Mouse (Mus musculus) forebrain, embryonic 13.5 days (tissue): Measurements from ENCODE around the gene Cmss1. TPM values are rescaled to one million over a fixed set of nuclear protein-coding genes. Genes with fewer than 3 reads are reported as not detected.

Source experiments
- ATAC-seq: fragments of 200-750 bp; cut with Nextera tagmentation; 2 replicates; pipeline ENCODE4 v1.8.0; 2017
- H3K27ac ChIP-seq: fragments of 300-500 bp; sonication (generic); 2 replicates; pipeline ENCODE4 v1.5.1; 2015; ENCODE audit warnings: inconsistent platforms, mild to moderate bottlenecking, moderate library complexity
- H3K27me3 ChIP-seq: fragments of 300-500 bp; sonication (generic); 2 replicates; pipeline ENCODE4 v1.6.1; 2015; ENCODE audit warnings: mild to moderate bottlenecking, inconsistent platforms
- H3K36me3 ChIP-seq: fragments of 300-500 bp; sonication (generic); 2 replicates; pipeline ENCODE4 v1.6.1; 2015; ENCODE audit warnings: mild to moderate bottlenecking, inconsistent platforms; ENCODE audit not compliant: poor library complexity, severe bottlenecking
- H3K4me1 ChIP-seq: fragments of 300-500 bp; sonication (generic); 2 replicates; pipeline ENCODE4 v1.6.1; 2015; ENCODE audit warnings: inconsistent platforms
- H3K4me2 ChIP-seq: fragments of 300-500 bp; sonication (generic); 2 replicates; pipeline ENCODE4 v1.6.1; 2015; ENCODE audit warnings: inconsistent platforms, mild to moderate bottlenecking, moderate library complexity
- H3K4me3 ChIP-seq: fragments of 300-500 bp; sonication (generic); 2 replicates; pipeline ENCODE4 v1.5.1; 2015; ENCODE audit warnings: mild to moderate bottlenecking, inconsistent platforms
- H3K9ac ChIP-seq: fragments of 300-500 bp; sonication (generic); 2 replicates; pipeline ENCODE4 v1.6.1; 2015; ENCODE audit warnings: mild to moderate bottlenecking, inconsistent platforms
- H3K9me3 ChIP-seq: fragments of 300-500 bp; sonication (generic); replicated peaks from 2 replicates; pipeline ENCODE4 v1.6.1; 2016; ENCODE audit warnings: inconsistent platforms
- WGBS: fragments of 180-500 bp; shearing (Covaris S2); methylation state at CpG from one replicate; pipeline ENCODE4 v1.1.7; 2015; 5-methylcytosine and 5-hydroxymethylcytosine counted together
- polyA plus RNA-seq: library from polyadenylated mRNA; unstranded; fragments of >200 nt; fragmentation: Nextera tagmentation; extraction: Ambion mirVana; gene quantifications from 2 replicates; pipeline ENCODE4 v1.2.1, GENCODE M21; 2015

The Cmss1 gene
- polyA plus RNA-seq, 1 experiment from 2014 or later, result 45.2 TPM

DNA sequence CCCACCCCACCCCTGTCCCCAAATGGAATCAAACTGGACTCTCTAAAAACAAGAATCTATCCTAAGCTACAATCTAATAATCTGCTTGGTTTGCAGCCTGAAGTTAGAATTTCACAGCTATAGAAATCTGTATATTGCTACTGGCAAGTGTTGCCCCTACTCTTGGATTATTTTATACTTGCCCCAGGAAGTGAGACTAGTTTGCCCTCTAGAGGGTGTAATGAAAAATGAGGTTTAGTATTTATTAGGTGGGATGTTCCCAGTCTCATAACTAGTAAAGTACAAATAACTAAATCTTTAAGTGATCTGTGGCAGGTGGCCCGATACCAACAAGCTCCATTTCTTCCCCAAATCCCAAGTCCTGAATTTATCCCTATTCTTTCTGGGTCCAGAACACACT, 29.1 kb downstream of the Cmss1 start:
- ATAC-seq, result no peak
- Histone ChIP-seq H3K4me3 (no peak overlapping the region), H3K4me2 (no peak overlapping the region), H3K4me1 (peaks cover 6% of the 10 kb centered on the region; the same call in 1 of the 2 replicates), H3K36me3 (no peaks in the 10 kb centered on the region), H3K27ac (no peak overlapping the region), H3K9ac (no peak overlapping the region), H3K9me3 (no peaks in the 10 kb centered on the region), H3K27me3 (no peaks in the 10 kb centered on the region)
- WGBS, result 95% methylated on average over 1 of the region's 1 CpGs

DNA sequence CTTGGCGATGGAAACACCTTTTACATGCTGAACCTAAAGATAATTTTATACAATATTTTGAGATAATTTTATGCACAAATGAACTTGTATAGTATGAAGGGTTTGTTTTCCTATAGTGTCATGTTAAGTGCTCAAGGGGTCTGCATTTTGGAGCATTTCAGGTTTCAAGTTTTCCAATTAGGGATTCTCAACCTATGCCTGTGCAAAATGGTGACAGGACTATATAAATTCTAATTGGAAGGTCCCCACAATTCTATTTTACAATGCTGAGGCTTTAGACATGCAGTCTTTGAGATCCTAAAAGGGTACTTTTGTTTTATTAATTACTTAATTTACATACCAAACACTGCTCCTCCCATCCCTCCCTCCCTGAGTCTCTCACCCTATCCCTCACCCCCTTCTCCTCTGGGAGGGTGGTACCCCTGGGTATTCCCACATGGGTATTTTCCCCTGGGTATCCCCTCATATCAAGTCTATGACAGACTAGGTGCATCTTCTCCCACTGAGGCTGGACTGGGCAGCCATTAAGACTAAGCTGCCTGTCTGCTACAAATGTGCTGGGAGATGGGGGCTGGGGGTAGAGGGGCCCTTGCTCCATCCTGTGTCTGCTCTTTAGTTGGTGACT, 30.8 kb downstream of the Cmss1 start:
- Histone ChIP-seq H3K4me2 (no peak overlapping the region), H3K27me3 (no peaks in the 10 kb centered on the region), H3K36me3 (no peaks in the 10 kb centered on the region), H3K4me1 (peaks cover 6% of the 10 kb centered on the region; the same call in 1 of the 2 replicates), H3K4me3 (no peak overlapping the region), H3K9ac (no peak overlapping the region), H3K27ac (no peak overlapping the region), H3K9me3 (no peaks in the 10 kb centered on the region)
- ATAC-seq, result peak; percentile 70; the same call in 1 of the 2 replicates
- WGBS, result 61% methylated on average over 1 of the region's 1 CpGs

DNA sequence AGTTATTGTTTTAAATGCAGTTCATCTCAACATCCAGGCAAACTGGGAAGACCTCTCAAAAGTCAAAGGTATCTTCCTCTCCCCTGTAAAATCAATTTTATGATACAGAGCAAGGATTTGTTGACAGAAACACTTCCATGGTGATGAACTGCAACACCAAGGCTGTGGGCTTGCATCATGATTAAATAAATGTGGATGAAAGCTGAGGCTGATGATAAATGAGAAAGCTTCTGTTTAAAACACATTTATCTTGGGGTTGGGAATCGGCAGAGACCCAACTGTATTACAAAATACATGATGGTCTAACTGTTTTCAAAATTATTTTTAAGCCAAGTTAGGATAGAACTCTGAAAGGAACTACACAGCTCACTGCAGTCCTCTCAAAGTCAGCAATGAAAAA, 32.8 kb downstream of the Cmss1 start:
- H3K36me3 ChIP-seq, result no peaks in the 10 kb centered on the region
- H3K27ac ChIP-seq, result no peak overlapping the region
- H3K9ac ChIP-seq, result no peak overlapping the region
- no peak overlapping the region for H3K4me2 ChIP-seq
- no peak overlapping the region for H3K4me3 ChIP-seq
- 82% methylated on average over 1 of the region's 1 CpGs for WGBS
- no peak for ATAC-seq
- H3K4me1 ChIP-seq, result peaks cover 6% of the 10 kb centered on the region; the same call in 1 of the 2 replicates
- no peaks in the 10 kb centered on the region for H3K27me3 ChIP-seq
- H3K9me3 ChIP-seq, result no peaks in the 10 kb centered on the region

DNA sequence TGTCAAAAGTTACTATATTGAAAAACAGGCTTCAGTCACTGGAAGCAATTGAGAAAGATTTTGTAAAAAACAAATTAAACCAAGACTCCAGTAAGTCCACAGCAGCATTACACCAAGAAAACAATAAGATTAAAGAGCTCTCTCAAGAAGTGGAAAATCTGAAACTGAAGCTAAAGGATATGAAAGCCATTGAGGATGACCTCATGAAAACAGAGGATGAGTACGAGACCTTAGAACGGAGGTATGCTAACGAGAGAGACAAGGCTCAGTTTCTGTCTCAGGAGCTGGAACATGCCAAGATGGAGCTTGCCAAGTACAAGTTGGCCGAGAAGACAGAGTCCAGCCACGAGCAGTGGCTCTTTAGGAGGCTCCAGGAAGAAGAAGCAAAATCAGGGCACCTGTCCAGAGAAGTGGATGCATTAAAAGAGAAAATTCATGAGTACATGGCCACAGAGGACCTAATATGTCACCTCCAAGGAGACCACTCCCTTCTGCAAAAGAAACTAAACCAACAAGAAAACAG, 35.8 kb downstream of the Cmss1 start:
- ATAC-seq, result no peak
- WGBS, result 80% methylated on average over 5 of the region's 5 CpGs
- no peak overlapping the region for H3K4me2 ChIP-seq
- no peaks in the 10 kb centered on the region for H3K9me3 ChIP-seq
- no peak overlapping the region for H3K9ac ChIP-seq
- H3K4me1 ChIP-seq, result peaks cover 2% of the 10 kb centered on the region; the same call in 1 of the 2 replicates
- H3K27ac ChIP-seq, result no peak overlapping the region
- H3K27me3 ChIP-seq, result no peaks in the 10 kb centered on the region
- H3K4me3 ChIP-seq, result no peak overlapping the region
- no peaks in the 10 kb centered on the region for H3K36me3 ChIP-seq

DNA sequence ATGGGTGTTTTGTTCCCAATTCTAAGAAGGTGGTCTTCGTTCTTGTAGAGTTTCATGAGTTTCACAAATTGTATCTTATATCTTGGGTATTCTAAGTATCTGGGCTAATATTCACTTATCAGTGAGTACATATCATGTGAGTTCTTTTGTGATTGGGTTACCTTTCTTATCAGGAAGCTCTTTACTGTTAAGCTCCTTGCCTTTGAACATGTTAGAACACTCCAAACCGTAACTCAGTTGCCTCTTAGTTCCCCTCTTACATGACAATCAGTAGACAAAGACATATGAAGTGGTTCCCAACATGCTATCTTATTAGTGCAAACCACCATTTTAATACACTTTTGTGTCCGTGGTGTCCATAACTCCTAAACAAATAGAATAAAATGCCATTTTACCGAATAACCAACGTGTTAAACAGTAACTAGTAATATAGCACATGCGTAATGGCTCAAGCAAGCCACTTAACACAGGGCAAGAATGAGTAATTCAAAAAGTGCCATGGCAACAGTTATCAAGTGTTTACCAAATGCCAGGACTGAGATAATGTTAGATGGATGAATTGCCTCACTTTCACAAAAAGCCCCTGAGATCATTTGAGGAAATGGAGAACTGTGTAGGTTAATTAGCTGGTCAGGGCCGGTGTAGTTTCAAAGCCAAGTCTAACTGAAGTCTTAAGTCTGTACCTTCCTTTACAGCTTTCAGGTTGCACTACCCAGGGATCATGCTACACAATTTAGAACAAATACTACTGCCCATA, 37.8 kb downstream of the Cmss1 start:
- ATAC-seq, result no peak
- Histone ChIP-seq H3K4me3 (no peak overlapping the region), H3K4me2 (no peak overlapping the region), H3K9ac (no peak overlapping the region), H3K4me1 (no peaks in the 10 kb centered on the region), H3K27me3 (no peaks in the 10 kb centered on the region), H3K27ac (no peak overlapping the region), H3K9me3 (no peaks in the 10 kb centered on the region), H3K36me3 (no peaks in the 10 kb centered on the region)
- WGBS, result 89% methylated on average over 7 of the region's 7 CpGs

DNA sequence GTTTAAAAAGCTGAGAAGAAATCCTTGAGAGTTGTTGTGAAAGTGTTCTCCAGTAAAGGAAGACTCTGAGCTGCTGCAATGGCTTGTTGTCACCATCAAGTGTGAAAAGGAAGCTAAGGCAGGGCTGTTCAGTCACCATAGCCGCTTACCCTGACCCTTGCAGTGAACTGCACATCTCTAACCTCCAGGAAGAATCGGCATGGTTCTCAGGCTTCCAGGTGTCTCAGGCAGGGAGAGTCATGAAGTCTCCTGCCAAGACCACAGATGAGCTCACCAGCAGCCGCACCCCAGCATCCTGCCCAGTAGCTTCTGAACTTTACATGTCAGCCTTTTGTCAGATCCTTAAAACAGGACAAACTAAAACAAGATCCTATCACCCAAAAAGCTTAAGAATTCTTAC, 40.4 kb downstream of the Cmss1 start:
- Histone ChIP-seq H3K4me1 (no peaks in the 10 kb centered on the region), H3K4me3 (no peak overlapping the region), H3K9me3 (no peaks in the 10 kb centered on the region), H3K9ac (no peak overlapping the region), H3K27ac (no peak overlapping the region), H3K4me2 (no peak overlapping the region), H3K36me3 (no peaks in the 10 kb centered on the region), H3K27me3 (no peaks in the 10 kb centered on the region)
- 90% methylated on average over 3 of the region's 3 CpGs for WGBS
- no peak for ATAC-seq

DNA sequence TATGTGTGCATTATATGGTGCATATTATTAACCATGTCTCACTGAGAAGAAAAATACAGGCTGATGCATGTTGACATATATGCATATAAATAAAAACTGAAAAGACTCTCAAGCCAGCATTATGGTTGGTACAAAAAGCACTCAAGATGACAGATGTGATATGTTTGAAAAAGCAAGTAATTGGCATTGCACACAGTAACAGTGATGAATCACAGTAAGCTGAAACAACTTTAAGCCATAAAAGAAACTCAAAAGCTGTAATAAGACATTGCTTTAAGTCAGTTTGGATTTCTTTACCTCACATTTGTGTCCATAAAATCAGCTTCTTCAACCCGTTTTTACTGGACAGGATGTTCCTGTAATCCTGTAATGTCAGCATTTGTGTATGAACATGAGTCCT, 41.9 kb downstream of the Cmss1 start:
- no peaks in the 10 kb centered on the region for H3K36me3 ChIP-seq
- no peaks in the 10 kb centered on the region for H3K27me3 ChIP-seq
- H3K27ac ChIP-seq, result no peak overlapping the region
- WGBS, result 66% methylated on average over 1 of the region's 1 CpGs
- no peaks in the 10 kb centered on the region for H3K4me1 ChIP-seq
- no peak overlapping the region for H3K4me3 ChIP-seq
- no peak overlapping the region for H3K4me2 ChIP-seq
- ATAC-seq, result no peak
- H3K9me3 ChIP-seq, result no peaks in the 10 kb centered on the region
- H3K9ac ChIP-seq, result no peak overlapping the region

DNA sequence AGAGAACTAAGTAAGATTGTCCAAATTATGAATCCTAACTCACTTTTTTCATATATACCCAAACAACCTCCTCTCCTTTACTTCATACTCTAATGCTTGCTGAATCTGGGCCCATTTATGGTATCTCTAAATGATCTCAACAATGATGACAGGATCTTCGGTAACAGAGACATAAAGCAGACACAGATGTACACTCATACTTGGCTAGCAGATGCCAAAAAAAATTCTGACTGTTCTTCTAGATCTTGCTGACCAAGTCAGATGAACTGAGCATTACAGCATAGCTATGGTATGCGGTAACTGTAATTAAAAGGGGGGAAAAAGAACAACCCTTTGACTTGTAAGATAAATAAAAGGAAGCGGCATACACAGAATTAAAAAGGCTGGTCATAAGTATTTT, 43.2 kb downstream of the Cmss1 start:
- Histone ChIP-seq H3K27ac (no peak overlapping the region), H3K9ac (no peak overlapping the region), H3K9me3 (no peaks in the 10 kb centered on the region), H3K36me3 (no peaks in the 10 kb centered on the region), H3K4me3 (no peak overlapping the region), H3K4me2 (no peak overlapping the region), H3K27me3 (no peaks in the 10 kb centered on the region), H3K4me1 (no peaks in the 10 kb centered on the region)
- no peak for ATAC-seq
- 88% methylated on average over 3 of the region's 3 CpGs for WGBS

DNA sequence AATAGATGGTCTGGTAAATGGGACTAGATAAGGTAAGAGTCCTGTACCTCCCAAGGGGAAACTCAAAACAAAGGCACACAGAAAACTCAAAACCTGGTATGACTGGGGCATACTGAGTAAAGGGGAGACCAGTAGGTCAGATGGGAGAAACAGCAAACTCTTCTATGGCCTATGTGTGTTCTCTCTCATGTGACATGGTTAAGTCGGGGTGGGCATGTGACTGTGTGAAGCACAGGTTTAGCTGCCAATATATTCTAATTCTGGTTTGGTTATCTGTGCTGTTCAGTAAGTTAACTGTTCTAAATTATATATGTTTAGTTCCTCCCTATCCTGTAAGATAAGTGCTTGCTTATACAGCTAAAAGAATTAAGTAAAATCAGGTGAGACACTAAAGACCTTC, 46.5 kb downstream of the Cmss1 start:
- no peaks in the 10 kb centered on the region for H3K4me1 ChIP-seq
- no peak for ATAC-seq
- no peaks in the 10 kb centered on the region for H3K27me3 ChIP-seq
- H3K9ac ChIP-seq, result no peak overlapping the region
- no peaks in the 10 kb centered on the region for H3K36me3 ChIP-seq
- no peak overlapping the region for H3K4me3 ChIP-seq
- no peak overlapping the region for H3K27ac ChIP-seq
- H3K9me3 ChIP-seq, result no peaks in the 10 kb centered on the region
- WGBS, result 96% methylated on average over 1 of the region's 1 CpGs
- H3K4me2 ChIP-seq, result no peak overlapping the region

DNA sequence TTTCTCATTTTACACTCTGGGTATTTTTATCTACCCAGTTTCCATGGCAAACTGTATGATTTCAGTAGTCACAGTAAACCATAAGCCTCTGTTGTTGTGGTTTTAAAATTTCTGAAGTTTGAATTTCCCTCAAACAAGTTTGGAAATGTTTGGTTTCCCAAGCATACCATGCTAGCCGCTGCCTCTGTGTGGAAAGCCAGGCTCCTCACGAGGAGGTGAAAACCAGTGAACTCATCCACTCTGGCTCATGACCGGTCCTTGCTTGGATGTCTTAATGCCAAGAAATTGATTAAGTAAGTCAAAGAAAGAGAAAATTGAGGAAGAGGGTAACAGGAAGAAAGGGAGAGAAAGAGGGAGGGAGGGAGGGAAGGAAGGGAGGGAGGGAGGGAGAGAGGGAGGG, 48.4 kb downstream of the Cmss1 start:
- Histone ChIP-seq H3K9ac (no peak overlapping the region), H3K4me3 (no peak overlapping the region), H3K27me3 (no peaks in the 10 kb centered on the region), H3K4me1 (0 out of 2 replicates have a peak, but pooled peaks cover under 1% of the 10 kb centered on the region), H3K4me2 (no peak overlapping the region), H3K27ac (no peak overlapping the region), H3K9me3 (no peaks in the 10 kb centered on the region), H3K36me3 (no peaks in the 10 kb centered on the region)
- WGBS, result 93% methylated on average over 3 of the region's 3 CpGs
- no peak for ATAC-seq

DNA sequence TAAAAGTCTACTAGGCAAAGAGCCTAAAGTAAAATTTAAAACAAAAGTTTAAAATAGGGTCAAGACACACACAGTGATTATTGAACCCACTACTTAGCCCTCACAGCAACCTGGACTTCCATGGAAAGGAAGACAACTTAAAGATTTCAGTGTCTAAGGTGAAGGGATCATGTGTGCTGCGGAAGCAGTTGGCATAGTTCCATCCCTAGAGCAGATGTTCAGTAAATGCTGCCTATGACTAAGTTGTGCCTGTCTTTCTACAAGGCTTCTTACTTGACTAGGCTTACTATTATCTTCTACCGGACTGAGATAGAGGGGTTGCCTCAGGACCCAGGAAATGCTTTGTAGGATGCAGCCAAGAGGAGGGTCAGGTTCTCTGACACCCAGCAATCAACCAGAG, 50.4 kb downstream of the Cmss1 start:
- H3K27ac ChIP-seq, result no peak overlapping the region
- no peaks in the 10 kb centered on the region for H3K9me3 ChIP-seq
- peaks cover 8% of the 10 kb centered on the region; the same call in 1 of the 2 replicates for H3K4me1 ChIP-seq
- no peak overlapping the region for H3K4me3 ChIP-seq
- H3K9ac ChIP-seq, result no peak overlapping the region
- H3K27me3 ChIP-seq, result 0 out of 2 replicates have a peak, but pooled peaks cover 3% of the 10 kb centered on the region
- no peaks in the 10 kb centered on the region for H3K36me3 ChIP-seq
- no peak overlapping the region for H3K4me2 ChIP-seq
- no peak for ATAC-seq
- 83% methylated on average over 2 of the region's 2 CpGs for WGBS

DNA sequence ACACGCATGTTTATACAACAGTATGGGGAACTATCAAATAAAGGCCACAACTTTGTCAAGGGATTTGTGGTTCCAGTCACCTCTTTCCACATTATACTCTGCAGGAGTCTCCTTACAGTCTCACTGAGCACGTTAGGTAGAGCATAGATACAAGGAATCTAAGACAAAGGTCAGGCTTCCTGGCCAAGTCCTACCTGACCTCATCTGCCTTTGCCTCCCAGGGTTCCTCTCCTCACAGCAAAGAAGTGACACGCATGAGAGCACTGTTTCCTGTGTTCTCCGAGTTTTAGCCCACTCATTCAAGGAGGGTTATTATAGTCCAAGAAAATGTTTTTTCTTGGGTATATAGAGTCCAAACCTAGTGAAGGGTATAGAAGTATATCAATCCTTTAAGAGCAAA, 51.0 kb downstream of the Cmss1 start:
- no peak overlapping the region for H3K4me2 ChIP-seq
- H3K4me3 ChIP-seq, result no peak overlapping the region
- H3K4me1 ChIP-seq, result peaks cover 8% of the 10 kb centered on the region; the same call in 1 of the 2 replicates
- WGBS, result 68% methylated on average over 4 of the region's 4 CpGs
- H3K27me3 ChIP-seq, result 0 out of 2 replicates have a peak, but pooled peaks cover 5% of the 10 kb centered on the region
- no peaks in the 10 kb centered on the region for H3K36me3 ChIP-seq
- H3K27ac ChIP-seq, result no peak overlapping the region
- no peak for ATAC-seq
- no peak overlapping the region for H3K9ac ChIP-seq
- H3K9me3 ChIP-seq, result no peaks in the 10 kb centered on the region
